Mouse (Mus musculus) myocyte (in vitro differentiated cells): ENCODE measurements around the gene Myo19. TPM values are rescaled to one million over a fixed set of nuclear protein-coding genes. Genes with fewer than 3 reads are reported as not detected.

ENCODE experiments used
- H3K27me3 ChIP-seq: one replicate; pipeline ENCODE4 v1.6.1; 2011; ENCODE audit not compliant: control insufficient read depth, insufficient read depth, insufficient read length
- H3K36me3 ChIP-seq: one replicate; pipeline ENCODE4 v1.6.1; 2011; ENCODE audit not compliant: control insufficient read depth, insufficient read depth
- H3K4me2 ChIP-seq: one replicate; pipeline ENCODE4 v1.6.1; 2011; ENCODE audit warnings: low read depth, control low read depth
- H3K4me3 ChIP-seq: one replicate; pipeline ENCODE4 v1.5.1; 2011; ENCODE audit warnings: mild to moderate bottlenecking, control low read depth, moderate library complexity
- H3K79me2 ChIP-seq: one replicate; pipeline ENCODE4 v1.6.1; 2011; ENCODE audit not compliant: control insufficient read depth, insufficient read depth
- H3ac ChIP-seq: one replicate; pipeline ENCODE4 v1.6.1; 2011; ENCODE audit not compliant: control insufficient read depth, insufficient read length
- CEBPB ChIP-seq: IDR thresholded peaks from 2 replicates; pipeline ENCODE4 v1.6.1; 2011; ENCODE audit warnings: mild to moderate bottlenecking, moderate library complexity; ENCODE audit not compliant: poor library complexity, insufficient read depth, severe bottlenecking
- E2F4 ChIP-seq: IDR thresholded peaks from one replicate; pipeline ENCODE4 v1.6.1; 2011; ENCODE audit warnings: mild to moderate bottlenecking, control low read depth, moderate library complexity; ENCODE audit not compliant: insufficient read depth
- MAX ChIP-seq: IDR thresholded peaks from one replicate; pipeline ENCODE4 v1.6.1; 2011; ENCODE audit warnings: low read depth, mild to moderate bottlenecking, control low read depth
- MYOD1 ChIP-seq, 3 experiments: IDR thresholded peaks; one replicate each; pipeline ENCODE4 v1.6.1; 2011; ENCODE audit warnings: control low read depth in 2 of 3, low read depth in 2 of 3, mild to moderate bottlenecking in 2 of 3, moderate library complexity in 1 of 3; ENCODE audit not compliant: insufficient read length in 2 of 3, control insufficient read depth in 1 of 3
- MYOG ChIP-seq, 3 experiments: IDR thresholded peaks; one replicate each; pipeline ENCODE4 v1.6.1; 2011; ENCODE audit warnings: control low read depth in 2 of 3, low read depth in 2 of 3, mild to moderate bottlenecking in 2 of 3; ENCODE audit not compliant: insufficient read length in 2 of 3, control insufficient read depth in 1 of 3, insufficient read depth in 1 of 3
- POLR2A ChIP-seq: IDR thresholded peaks from one replicate; pipeline ENCODE4 v1.6.1; 2011; ENCODE audit warnings: low read depth, mild to moderate bottlenecking, control low read depth, moderate library complexity; ENCODE audit not compliant: insufficient read length
- POLR2AphosphoS2 ChIP-seq: IDR thresholded peaks from one replicate; pipeline ENCODE4 v1.6.1; 2011; ENCODE audit warnings: low read depth, control low read depth; ENCODE audit not compliant: insufficient read length
- REST ChIP-seq: IDR thresholded peaks from one replicate; pipeline ENCODE4 v1.6.1; 2011; ENCODE audit warnings: mild to moderate bottlenecking, control low read depth, moderate library complexity; ENCODE audit not compliant: insufficient read depth, insufficient read length
- SRF ChIP-seq: IDR thresholded peaks from one replicate; pipeline ENCODE4 v1.6.1; 2011; ENCODE audit warnings: low read depth; ENCODE audit not compliant: control insufficient read depth, insufficient read length
- TCF12 ChIP-seq: IDR thresholded peaks from one replicate; pipeline ENCODE4 v1.6.1; 2011; ENCODE audit warnings: mild to moderate bottlenecking, control low read depth; ENCODE audit not compliant: poor library complexity, insufficient read depth, severe bottlenecking
- TCF3 ChIP-seq: IDR thresholded peaks from one replicate; pipeline ENCODE4 v1.6.1; 2011; ENCODE audit warnings: low read depth, control low read depth; ENCODE audit not compliant: insufficient read length
- USF1 ChIP-seq: IDR thresholded peaks from one replicate; pipeline ENCODE4 v1.6.1; 2011; ENCODE audit warnings: low read depth, mild to moderate bottlenecking, control low read depth, moderate library complexity
- polyA plus RNA-seq: library from polyadenylated mRNA; unstranded; fragments of >200 nt; fragmentation: generic; extraction: Trizol; gene quantifications from one replicate; pipeline ENCODE4 v1.2.1, GENCODE M21; 2012; ENCODE audit warnings: missing spikeins

Myo19 gene
- polyA plus RNA-seq, 1 experiment, result 4.8 TPM

DNA sequence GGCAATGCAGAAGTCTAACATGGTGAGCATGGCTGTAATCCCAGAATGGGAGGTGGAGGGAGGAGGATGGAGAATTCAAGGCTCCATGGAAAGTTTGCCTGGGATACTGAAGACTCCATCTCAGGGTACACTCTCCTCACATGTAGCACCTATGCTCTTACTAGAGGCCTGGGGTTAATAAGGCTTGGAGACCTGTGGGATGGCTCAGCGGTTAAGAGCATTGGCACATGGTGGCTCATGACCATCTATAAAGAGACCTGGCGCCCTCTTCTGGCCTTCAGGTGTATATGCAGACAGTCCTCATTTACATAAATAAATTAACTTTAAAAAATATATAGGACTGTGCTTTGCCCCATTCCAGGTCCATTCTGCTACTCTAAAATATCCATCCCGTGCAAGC lies 39.3 kb downstream of the Myo19 start:
- TF ChIP-seq MYOG (IDR thresholded peaks at IDR 0.05; ENCODE audit: control insufficient read depth in 1 of 3, insufficient read depth in 1 of 3, insufficient read length in 2 of 3, low read depth in 2 of 3), result no peak
- no peak for TF ChIP-seq CEBPB
- no peak for TF ChIP-seq SRF
- no peak for TF ChIP-seq TCF12
- TF ChIP-seq REST, result no peak
- TF ChIP-seq USF1, result no peak
- TF ChIP-seq POLR2A, result no peak
- no peak for TF ChIP-seq MYOD1 (IDR thresholded peaks at IDR 0.05; ENCODE audit: control insufficient read depth in 1 of 3, insufficient read length in 2 of 3, low read depth in 2 of 3)
- no peak for TF ChIP-seq POLR2AphosphoS2
- no peak for TF ChIP-seq TCF3
- TF ChIP-seq E2F4, result no peak
- no peak for TF ChIP-seq MAX
- Histone ChIP-seq H3K27me3 (peaks cover 12% of the 10 kb centered on the region), H3K4me3 (no peak overlapping the region), H3ac (no peak overlapping the region), H3K36me3 (no peaks in the 10 kb centered on the region), H3K79me2 (peaks cover 8% of the 10 kb centered on the region), H3K4me2 (no peak overlapping the region)

DNA sequence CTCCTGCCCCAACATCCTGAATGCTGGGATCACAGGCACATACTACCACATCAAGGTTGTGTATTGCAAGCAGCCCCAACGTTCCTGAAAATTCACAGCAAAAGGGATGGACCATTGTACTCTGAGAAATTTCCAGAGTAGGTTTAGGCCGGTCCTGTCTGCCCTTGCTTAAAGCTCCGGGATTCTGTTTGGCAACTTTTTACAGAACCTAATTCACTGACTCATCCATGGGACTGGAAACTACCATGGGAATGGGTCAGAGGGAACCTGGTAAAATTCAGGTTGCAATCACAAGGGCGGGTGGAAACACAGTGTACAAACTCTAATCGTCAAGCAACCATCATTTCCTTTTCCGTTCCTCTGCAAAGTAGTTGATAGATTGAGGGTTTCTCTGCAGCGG lies 40.0 kb downstream of the Myo19 start:
- Histone ChIP-seq H3K79me2 (peaks cover 8% of the 10 kb centered on the region), H3K4me3 (no peak overlapping the region), H3K36me3 (no peaks in the 10 kb centered on the region), H3ac (no peak overlapping the region), H3K27me3 (peaks cover 12% of the 10 kb centered on the region), H3K4me2 (no peak overlapping the region)
- TF ChIP-seq MAX (no peak), TCF12 (no peak), SRF (no peak), POLR2AphosphoS2 (no peak), POLR2A (no peak), CEBPB (no peak), MYOD1 (IDR thresholded peaks at IDR 0.05; ENCODE audit: control insufficient read depth in 1 of 3, insufficient read length in 2 of 3, low read depth in 2 of 3) (no peak), USF1 (no peak), TCF3 (no peak), MYOG (IDR thresholded peaks at IDR 0.05; ENCODE audit: control insufficient read depth in 1 of 3, insufficient read depth in 1 of 3, insufficient read length in 2 of 3, low read depth in 2 of 3) (no peak), E2F4 (no peak), REST (no peak)

DNA sequence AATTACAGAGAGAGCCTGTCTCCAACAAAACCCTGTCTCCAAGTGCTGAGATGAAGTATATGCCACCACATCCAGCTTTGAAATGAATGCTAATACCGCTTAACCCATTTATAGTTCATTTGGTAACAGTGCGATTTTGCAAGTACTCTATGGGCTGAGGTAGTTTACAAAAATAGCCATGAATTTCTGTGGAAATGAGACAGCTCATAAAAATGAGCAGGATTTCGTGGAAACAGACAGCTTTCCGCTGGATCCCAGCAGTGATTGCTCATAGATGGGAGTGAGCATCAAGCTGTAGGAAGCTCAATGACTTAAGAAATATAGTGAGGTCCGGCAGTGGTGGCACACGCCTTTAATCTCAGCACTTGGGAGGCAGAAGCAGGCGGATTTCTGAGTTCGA lies 41.0 kb downstream of the Myo19 start:
- no peak overlapping the region for H3K4me3 ChIP-seq
- no peaks in the 10 kb centered on the region for H3K36me3 ChIP-seq
- TF ChIP-seq REST, result no peak
- no peaks in the 10 kb centered on the region for H3K79me2 ChIP-seq
- H3K4me2 ChIP-seq, result no peak overlapping the region
- no peak overlapping the region for H3ac ChIP-seq
- peaks cover 12% of the 10 kb centered on the region for H3K27me3 ChIP-seq

DNA sequence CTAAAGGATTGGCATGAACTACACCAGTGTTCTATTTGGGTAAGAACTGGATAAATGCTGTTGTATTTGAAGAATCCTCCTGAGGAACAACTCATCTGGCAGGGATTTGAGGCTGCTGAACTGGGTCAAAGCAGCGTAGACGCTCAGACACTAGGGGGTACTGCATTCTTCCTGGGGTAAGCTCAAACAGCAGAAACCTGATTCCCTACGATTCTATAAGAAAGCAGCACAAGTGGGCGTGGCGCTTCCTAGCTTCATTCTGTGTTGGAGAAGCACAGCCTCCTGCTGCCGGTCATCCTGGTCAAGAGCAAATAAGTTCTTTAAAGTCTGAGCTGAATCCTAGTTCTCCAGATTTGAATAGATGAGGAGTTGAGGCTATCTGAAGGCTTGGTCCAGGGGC lies 52.3 kb downstream of the Myo19 start:
- no peak overlapping the region for H3ac ChIP-seq
- H3K4me2 ChIP-seq, result no peak overlapping the region
- TF ChIP-seq USF1 (no peak), E2F4 (no peak), TCF3 (no peak), REST (no peak), MYOD1 (IDR thresholded peaks at IDR 0.05; ENCODE audit: control insufficient read depth in 1 of 3, insufficient read length in 2 of 3, low read depth in 2 of 3) (no peak), MAX (no peak), SRF (no peak), CEBPB (no peak), POLR2AphosphoS2 (no peak)
- no peak overlapping the region for H3K4me3 ChIP-seq
- no peaks in the 10 kb centered on the region for H3K36me3 ChIP-seq
- H3K79me2 ChIP-seq, result no peaks in the 10 kb centered on the region
- peaks cover 20% of the 10 kb centered on the region for H3K27me3 ChIP-seq

DNA sequence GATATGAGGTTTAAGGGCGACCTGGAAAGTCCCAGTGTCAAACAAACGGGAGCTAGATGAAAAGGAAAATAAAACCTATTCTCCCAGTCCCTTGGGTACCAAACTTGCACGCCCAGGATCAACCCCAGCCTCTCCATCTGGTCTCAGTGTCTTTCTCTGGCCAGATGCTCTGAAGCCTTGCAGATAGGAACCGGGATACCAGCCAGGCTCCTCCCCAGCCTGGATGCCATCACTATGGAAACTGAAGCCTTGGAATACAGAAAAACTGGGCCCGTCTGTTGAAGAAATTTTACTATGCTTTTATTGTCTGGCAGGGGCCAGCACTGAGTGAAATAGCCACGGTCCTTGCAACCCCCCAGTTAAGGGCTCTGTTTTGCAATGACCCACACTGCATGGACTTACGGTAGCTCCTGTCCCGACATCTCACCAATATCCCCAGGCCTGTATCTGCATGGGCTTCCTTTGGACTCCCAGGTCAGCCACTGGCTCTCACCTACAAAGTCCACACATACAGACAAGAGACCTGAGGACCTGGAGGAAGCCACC lies 59.6 kb downstream of the Myo19 start:
- TF ChIP-seq MYOD1 (IDR thresholded peaks at IDR 0.05; ENCODE audit: control insufficient read depth in 1 of 3, insufficient read length in 2 of 3, low read depth in 2 of 3) (no peak), MYOG (IDR thresholded peaks at IDR 0.05; ENCODE audit: control insufficient read depth in 1 of 3, insufficient read depth in 1 of 3, insufficient read length in 2 of 3, low read depth in 2 of 3) (no peak), TCF3 (no peak), TCF12 (no peak), MAX (no peak), USF1 (no peak), E2F4 (no peak), CEBPB (no peak), POLR2AphosphoS2 (no peak), POLR2A (no peak), SRF (no peak), REST (no peak)
- no peak overlapping the region for H3K4me3 ChIP-seq
- no peak overlapping the region for H3ac ChIP-seq
- H3K79me2 ChIP-seq, result no peaks in the 10 kb centered on the region
- H3K4me2 ChIP-seq, result no peak overlapping the region
- peaks cover 39% of the 10 kb centered on the region for H3K27me3 ChIP-seq
- H3K36me3 ChIP-seq, result no peaks in the 10 kb centered on the region
